Mouse (Mus musculus) mouse embryonic stem cell (cell line): Measurements from ENCODE around the gene Ak9.

ENCODE experiments used
- in situ Hi-C, 2 experiments: fragments of 300-500 bp; cut with MboI; formaldehyde crosslinking; loops; 1 replicate in 1 of 2; 3 replicates in 1 of 2; pipeline ENCODE4 v1.14.3; 2019 to 2020; ENCODE audit warnings: low sequenced_read_pairs in 2 of 2, low pct_unique_long_range_greater_than_20kb in 1 of 2, mixed read lengths in 1 of 2; ENCODE audit not compliant: unreplicated experiment in 1 of 2

Gene Ak9

DNA sequence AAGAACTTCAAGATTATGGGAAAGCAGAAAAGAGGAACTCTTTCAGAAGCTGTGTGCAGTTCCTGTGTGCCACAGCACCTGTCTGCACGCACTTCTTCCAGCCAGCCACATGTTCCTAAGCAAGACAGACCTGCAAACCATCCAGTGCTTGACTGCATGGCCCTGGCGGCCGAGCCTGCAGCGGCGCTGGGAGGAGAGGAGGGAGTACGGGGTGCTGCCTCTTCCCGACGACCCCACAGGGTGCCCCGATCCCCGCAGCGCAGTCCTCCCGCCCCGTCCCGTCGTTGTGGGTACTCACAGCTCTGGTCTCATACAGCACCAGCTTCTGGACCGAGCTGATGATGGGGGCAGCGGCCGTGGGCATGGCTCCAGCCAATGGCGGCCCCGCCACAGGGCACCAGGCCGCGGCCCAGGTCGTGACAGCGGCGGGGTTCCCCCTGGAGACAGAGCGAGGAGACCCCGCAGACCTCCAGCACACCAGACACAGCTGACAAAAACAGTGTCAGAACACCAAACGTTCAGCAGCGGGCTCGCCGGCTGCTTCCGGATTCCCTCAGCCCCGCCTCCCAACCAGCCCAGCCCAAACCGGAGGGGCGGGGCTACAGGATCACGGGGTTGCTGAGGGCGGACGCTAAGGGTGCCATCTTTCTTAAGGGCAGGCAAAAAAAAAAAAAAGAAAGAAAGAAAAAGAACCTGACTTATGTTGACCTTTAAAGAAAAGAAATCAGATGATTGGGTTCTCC is 920 bp upstream of the Ak9 start, which contains the start of gene Fig4:
Gene Fig4 (minus strand): TSS at position 572 of the 743 bp plus-strand sequence.
- in situ Hi-C loops = loop anchor here in 1 of 2 experiments (10.0 kb wide), 1 partner anchor 202 kb away; no protein-coding TSS in a partner anchor

DNA sequence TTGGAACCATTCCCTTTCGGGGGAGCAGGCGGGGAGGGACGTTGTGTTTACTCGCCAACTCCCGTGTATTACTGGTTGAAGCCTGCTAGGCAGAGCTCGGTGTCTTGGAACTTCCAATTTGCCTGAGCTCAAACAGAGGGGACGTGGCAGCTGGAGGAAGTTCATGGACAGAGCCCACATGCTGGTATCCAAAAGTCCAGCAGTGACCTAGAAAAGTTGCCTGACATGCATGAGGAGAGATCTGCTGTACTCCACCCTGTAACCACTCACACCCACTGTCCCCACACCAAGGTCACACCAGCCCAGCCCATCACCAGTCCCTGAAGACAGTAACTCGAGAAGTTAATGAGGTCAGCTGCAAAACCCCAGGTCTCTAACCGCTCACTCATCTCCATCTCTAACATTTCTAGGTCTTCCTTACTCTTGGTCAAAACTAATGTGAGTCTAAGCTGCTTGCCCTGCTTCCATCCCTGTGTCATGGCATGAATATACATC is 1.2 kb downstream of the Ak9 start:
- in situ Hi-C loops = loop anchor here in 1 of 2 experiments (10.0 kb wide), 1 partner anchor 200 kb away; no protein-coding TSS in a partner anchor

DNA sequence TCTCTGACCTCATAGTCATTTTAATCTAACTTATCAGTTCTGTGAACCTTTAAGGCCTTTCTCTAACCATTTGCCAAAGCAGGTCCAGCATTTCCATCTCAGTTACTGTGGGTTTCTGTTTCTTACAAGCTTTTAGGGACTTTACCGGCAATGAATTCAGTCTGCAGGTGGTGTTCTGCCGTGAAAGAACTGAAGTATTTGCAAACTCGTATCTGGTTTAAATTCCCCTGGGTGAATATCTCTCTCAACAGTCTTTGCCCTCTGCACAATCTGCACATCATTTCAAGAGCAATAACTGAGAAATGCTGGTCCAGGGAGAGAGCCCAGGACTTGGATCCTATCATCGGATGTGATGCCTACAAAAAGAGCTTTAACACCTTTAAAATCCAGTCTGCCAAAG is 4.4 kb downstream of the Ak9 start:
- in situ Hi-C loops = loop anchor here in 1 of 2 experiments (10.0 kb wide), 1 partner anchor 197 kb away; no protein-coding TSS in a partner anchor

DNA sequence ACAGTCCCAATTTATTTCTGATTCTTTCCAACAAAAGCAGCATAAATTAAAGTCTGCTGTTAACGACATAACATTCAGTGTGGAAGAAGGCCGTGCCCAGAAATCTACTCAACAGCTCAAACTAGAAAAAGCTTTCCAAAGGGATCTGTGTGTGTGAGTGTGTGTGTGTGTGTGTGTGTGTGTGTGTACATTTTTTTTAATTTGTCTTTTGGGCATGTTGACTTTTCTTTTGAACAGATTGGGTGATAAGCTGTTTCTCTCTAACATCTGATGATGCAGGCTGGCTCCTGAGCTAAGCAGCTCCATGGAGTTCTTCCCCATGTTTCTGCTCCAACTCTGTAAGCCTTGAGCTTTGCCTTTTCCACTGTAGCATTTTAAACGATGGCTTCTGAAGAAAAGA is 12.1 kb downstream of the Ak9 start:
- in situ Hi-C loops = no loop called here

DNA sequence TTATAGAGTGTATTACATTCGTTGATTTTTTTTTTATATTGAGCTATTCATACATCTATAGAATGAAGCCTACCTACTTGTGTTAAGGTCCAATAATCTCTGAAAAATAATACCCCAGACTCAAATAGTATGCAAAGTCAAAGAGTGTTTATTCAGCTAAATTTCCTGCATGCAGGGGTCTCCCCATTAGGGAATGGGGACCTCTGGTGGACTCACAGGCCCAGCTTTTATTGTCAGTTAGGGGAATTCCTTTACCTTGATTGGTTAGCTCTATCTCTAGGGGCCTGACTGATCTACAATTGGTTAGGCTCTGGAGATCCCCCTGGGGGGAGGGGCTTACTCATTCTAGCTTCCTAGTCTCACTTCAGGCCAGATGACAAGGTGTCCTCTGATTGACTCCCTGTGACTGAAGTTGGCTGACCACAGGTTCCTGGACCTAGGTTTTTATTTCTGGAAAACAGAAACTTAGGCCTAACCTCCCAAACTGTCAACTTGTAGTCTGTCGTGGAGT is 28.8 kb downstream of the Ak9 start:
- in situ Hi-C loops = no loop called here

DNA sequence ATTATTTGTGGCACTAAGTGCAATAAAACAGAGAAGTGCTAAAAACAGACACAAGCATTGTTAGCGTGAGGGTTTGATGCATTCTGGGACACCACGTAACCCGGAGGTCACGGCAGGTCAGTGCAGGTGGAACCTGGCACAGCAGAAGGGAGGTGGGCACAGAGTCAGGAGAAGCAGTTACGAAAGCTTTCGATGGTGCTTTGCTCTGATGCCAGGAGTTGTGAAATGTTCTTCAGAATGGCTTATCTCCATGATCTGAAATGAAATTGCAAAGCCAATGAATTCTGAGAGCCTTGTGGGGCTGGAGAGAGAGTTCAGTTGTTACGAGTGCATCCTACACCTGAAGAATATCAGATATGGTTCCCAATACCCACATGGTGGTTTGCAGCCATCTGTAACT is 37.6 kb downstream of the Ak9 start:
- in situ Hi-C loops = no loop called here

DNA sequence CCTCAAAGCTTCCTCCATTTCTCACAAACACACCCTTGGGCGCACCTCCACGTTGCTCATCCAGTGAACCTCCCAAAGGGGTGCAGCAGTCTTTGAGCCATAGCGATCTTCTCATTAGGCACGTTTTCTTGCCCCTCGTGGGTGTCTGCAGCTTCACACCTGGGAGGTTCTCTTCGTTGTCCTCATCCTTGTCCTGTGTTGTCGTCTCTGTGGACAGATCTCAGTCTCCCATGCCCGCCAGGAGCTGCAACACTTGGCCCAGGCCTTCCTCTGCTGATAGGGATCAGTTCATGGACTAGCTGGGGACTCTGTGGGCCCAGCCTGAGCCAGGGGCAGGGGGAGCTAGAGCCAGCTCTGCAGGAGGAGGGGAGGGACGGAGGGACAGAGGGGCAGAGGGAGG is 61.3 kb downstream of the Ak9 start:
- in situ Hi-C loops = no loop called here

DNA sequence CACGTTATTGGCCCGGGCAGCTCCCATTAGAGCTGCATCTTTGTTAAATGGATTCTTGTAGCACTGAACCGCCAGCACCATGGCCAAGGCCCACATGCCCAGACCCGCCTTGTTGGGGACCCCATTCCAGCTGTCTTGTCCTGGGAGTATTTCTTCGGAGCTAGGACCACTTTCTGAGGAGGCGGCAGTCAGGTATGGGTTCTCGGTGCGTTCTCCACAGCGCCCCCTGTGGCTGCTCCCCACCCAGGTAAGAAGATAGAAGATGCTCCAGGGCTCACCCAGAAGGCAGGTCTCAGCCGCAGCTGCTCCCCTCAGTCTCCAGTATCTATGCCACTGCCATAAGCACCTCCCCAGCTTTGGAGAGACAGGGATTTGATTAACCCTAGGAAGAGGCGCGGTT is 76.7 kb downstream of the Ak9 start:
- in situ Hi-C loops = no loop called here

DNA sequence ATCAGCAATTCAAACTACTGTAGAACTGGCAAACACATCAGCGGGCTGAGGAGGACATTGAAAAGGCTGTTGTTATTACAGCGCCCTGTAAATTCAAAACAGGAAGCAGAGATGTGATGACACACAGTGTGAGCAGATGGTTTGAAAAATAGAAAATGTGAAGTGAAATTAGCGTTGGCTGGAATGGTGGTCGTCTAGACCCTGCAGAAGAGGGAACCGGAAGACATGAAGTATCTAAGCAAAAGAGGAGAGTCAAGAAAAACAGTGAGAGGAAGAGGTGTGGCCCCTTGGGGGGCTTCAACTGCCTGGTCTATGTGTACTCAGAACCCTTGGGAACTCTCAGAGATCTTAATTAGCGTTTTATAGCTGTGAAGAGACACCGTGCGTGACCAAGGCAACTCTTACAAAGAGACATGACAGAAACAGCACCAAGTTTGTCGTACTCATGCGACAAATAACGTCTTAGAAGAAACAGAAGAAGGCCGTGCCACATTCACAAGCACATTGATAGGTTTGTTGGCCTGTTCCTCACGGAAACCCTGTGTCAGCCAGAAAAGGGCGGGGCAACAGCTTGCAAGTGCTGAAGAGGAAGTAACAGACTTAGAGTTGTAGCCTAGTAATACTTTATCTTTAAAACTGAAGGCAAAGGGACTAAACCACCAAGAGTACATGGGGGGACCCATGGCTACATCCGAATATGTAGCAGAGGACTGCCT is 81.9 kb downstream of the Ak9 start:
- in situ Hi-C loops = no loop called here

DNA sequence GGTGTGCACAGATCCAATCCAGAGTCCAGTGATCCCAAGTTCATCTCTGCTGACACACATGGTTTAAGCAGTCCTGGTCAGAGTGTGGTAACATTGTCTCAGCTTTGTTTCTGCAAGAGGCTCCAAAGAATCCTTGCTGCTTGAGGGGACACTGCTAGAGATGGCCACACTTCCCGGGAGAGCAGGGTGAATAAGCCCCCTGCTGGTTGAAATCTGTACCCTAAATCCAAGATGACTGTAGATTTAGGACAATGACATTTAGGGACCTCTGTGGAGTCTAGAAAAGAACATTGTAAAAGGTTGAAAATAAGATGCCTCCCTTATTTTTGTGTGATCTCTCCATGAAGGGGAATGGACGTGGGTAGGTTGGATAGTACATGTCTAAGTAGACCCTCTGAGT is 89.8 kb downstream of the Ak9 start:
- in situ Hi-C loops = no loop called here

DNA sequence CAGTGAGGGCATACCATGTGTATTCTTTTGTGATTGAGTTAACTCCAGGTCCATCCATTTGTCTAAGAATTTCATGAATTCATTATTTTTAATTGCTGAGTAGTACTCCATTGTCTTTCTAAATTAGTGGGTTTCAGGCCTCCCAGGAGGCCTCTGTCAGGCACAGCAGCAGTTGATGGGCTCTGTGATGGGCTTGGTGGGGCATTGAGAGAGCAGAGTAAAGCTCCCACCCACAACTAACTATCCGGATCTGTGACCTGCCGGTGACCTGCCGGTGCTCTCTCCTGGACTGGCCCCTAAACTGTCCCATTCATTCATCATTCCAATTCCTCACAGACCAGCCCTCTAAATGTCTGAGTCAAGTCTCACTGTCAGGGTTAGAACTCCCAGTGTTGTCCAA is 97.3 kb downstream of the Ak9 start:
- in situ Hi-C loops = loop anchor here in 1 of 2 experiments (25.0 kb wide), 1 partner anchor 389 kb away; no protein-coding TSS in a partner anchor

DNA sequence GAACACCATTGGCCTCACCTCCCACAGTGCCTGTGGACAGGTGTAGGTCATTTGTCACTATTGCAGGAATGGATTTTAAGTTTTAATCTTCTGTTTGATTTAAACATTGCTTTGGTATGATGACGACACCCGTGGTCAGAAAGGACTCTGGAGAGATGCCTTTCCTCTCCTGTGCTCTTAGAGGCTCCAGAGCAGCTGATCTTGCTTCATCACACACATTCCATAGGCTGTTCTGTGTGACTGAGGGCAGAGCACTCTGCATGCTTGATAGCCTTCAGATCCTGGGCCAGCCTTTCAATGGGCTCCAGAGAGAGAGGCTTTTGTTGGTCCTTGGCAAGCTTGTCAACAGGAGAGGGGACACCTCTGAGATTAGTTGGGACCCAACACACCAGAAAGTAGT is 99.6 kb downstream of the Ak9 start:
- in situ Hi-C loops = loop anchor here in 1 of 2 experiments (25.0 kb wide), 1 partner anchor 391 kb away; no protein-coding TSS in a partner anchor

DNA sequence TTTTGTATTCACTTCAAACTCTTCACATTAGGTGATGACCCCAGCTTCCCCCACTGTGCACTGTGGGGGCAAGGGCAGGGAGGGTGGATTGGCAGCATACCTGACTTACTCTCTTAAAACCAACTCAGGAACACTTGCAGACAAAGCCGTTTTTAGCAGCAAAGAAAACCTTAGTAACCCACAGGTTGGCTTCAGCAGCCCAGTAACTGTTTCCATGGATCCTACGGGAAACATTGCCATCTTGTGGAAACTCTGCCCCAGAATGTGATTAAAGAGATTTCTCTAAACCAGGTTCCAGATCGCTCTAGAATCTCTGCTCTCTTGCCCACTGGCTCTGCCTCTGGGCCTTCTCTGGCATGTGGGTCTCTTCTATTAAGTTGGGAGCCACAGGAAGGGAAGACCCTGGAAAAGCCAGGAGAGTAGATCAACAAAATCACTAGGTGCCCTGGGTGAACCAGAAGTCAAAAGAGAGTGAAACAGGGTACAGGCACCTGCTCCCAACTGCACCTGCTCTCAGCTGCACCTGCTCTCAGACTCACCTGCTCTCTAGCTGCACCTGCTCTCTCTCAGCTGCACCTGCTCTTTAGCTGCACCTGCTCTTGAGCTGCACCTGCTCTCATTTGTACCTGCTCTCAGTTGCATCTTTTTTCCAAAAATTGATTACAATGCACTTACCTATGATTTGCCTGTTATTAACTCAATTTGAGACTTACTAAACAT is 100.3 kb downstream of the Ak9 start:
- in situ Hi-C loops = loop anchor here in 1 of 2 experiments (25.0 kb wide), 1 partner anchor 392 kb away; no protein-coding TSS in a partner anchor

DNA sequence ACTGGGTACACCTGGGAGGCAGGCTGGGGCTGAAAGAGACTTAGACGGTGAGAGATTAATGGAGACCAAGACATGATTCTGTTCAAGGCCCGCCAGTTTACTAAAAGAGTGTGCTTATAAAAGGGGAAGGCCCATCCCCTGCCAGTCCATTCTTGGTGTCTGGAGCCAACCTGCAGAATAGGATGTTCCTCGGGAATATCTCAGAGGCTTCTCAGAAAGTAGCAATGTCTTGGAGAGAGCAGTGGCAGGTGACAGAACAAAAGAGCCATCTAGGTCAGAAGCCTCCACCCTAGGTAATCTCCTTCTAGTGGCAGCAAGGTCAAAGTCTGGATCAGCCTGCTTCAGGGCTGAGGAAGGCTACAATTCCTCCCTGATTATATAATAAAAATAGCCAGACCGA is 106.4 kb downstream of the Ak9 start:
- in situ Hi-C loops = loop anchor here in 1 of 2 experiments (25.0 kb wide), 1 partner anchor 398 kb away; no protein-coding TSS in a partner anchor

DNA sequence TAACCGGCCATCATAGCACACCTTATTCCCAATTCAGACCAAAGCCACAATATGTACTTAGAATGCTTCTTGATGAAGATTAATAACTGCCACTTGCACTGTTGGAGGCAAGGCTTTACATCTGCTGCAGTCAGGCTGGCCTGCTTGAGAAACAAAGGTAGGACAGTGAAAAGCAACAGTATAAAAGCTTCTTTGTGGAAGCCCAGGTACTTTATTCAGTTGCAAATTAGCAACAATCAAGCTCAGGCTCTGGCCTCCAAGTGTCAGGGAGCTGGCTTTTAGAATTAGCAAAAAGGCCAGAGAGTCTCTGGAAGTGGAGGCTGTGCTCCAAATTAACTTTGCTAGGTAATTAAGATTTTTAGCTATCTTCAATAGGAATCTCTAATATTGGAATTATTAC is 107.0 kb downstream of the Ak9 start:
- in situ Hi-C loops = loop anchor here in 1 of 2 experiments (25.0 kb wide), 1 partner anchor 399 kb away; no protein-coding TSS in a partner anchor

DNA sequence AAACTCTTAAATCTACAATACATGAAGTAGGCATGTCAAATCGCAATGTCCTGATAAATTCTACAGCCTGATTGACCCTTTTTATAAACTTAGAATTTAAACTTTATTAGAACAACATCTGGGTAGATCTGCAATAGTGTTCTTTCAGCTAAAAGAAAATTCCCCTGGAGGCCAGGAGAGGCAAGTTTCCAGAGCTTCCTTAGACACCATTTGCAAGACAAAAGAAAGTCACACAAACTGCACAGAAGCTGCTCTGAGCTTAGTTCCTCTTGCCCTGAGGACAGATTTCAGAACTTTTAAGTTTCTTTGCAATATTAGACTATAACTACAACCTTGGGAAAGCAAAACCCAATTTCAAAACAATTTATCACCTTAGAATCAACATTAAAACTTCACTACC is 109.7 kb downstream of the Ak9 start:
- in situ Hi-C loops = loop anchor here in 1 of 2 experiments (25.0 kb wide), 1 partner anchor 401 kb away; no protein-coding TSS in a partner anchor

DNA sequence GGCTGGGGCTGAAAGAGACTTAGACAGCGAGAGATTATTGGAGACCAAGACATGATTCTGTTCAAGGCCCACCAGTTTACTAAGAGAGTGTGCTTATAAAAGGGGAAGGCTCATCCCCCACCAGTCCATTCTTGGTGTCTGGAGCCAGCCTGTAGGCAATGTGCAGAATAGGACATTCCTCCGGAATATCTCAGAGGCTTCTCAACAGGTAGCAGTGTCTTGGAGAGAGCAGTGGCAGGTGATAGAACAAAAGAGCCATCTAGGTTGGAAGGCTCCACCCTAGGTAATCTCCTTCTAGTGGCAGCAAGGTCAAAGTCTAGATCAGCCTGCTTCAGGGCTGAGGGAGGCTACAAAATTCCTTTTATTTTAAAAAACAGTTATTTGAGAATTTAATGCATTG is 111.6 kb downstream of the Ak9 start:
- in situ Hi-C loops = loop anchor here in 1 of 2 experiments (25.0 kb wide), 1 partner anchor 403 kb away; no protein-coding TSS in a partner anchor

DNA sequence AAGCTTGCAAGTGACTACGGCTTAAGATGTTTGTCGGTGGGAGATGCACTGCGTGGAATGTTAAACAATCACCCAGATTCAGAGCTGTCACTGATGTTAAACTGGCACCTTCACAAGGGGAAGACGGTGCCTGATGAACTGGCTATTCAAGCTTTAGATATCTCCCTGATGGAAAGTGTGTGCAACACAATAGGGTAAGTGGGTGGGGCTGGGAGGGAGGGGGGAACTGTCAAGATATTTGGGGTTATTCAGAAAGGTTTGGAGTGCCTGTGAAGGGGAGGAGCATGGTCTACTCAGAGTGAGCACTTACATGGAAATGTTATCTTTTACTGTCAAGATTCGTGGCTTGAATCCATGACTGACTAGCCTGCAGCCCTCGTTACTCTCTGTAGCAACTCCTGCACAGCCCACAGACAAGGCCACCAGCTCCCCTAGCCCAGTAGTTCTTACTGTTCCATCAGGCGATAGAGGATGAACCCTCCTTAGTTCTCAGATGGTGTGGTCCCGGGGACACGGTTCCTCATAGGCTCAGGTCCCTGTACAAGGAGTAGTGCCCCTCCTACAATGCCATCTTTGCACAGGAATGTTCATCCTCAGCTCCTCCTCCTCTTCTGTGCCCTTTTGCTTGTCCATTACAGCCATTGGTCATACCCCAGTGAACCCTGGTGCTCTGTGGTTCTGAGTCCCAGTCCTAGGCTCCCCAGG is 116.9 kb downstream of the Ak9 start:
- in situ Hi-C loops = loop anchor here in 1 of 2 experiments (25.0 kb wide), 1 partner anchor 408 kb away; no protein-coding TSS in a partner anchor
